In the genomic region with DNA sequence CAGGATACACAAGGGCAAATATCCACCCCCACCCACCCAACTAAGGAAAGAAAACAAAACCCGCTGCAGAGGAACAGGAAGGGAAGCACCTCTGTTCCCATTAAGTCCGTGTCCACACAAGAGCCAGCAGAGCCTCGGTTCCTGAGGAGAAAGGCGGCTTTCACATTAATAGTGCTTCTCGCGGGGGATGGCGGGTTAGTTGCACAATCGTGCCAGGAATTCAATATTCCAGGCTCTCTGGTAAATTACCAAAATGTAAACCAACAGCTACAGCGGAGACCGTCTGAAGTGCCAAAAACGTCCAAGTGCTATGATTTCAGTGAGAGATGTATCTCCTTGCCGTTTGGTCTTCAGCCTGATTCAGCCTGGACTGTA, we compare ENCODE assay signal across 22 mouse cellular contexts. TPM values are rescaled to one million over a fixed set of nuclear protein-coding genes. Genes with fewer than 3 reads are reported as not detected.
DNase-seq lines count a peak whose midpoint lies in the region; ATAC-seq and TF ChIP-seq lines count a peak whose summit lies in the region.
"Had no signal": no experiment of that assay in that cellular context is flagged by ENCODE, and none has a peak within 500 bp of the region (broad histone marks: within the 10 kb centered on the region; RNA-seq: fewer than 3 reads in every experiment).

No protein-coding gene starts in this region.

- no peak for TF ChIP-seq POLR2A in brain, embryonic 14.5 days (IDR thresholded peaks at IDR 0.05; ENCODE audit: borderline replicate concordance, extremely low read depth, insufficient read depth, insufficient read length, poor library complexity, severe bottlenecking)

- no peak overlapping the region for H3K4me3 ChIP-seq in forebrain, postnatal 0 days (ENCODE audit: low read depth, low read length)
- no peak overlapping the region for H3K4me3 ChIP-seq in forebrain, embryonic 12.5 days (replicated peaks)
- H3K4me3 ChIP-seq in hindbrain, embryonic 15.5 days, result no peak overlapping the region
- no peak overlapping the region for H3K4me3 ChIP-seq in hindbrain, embryonic 13.5 days
- H3K4me3 ChIP-seq in liver, postnatal 0 days (ENCODE audit: low read depth, low read length), result no peak overlapping the region
- no peak overlapping the region for H3K4me3 ChIP-seq in liver, embryonic 12.5 days
- H3K4me3 ChIP-seq: embryonic facial prominence, embryonic 15.5 days; intestine, embryonic 15.5 days; limb, embryonic 13.5 days; stomach, embryonic 15.5 days had no signal

- H3K9me3 ChIP-seq in forebrain, postnatal 0 days (ENCODE audit: low read length), result no peaks in the 10 kb centered on the region
- no peaks in the 10 kb centered on the region for H3K9me3 ChIP-seq in forebrain, embryonic 12.5 days
- no peaks in the 10 kb centered on the region for H3K9me3 ChIP-seq in hindbrain, embryonic 15.5 days
- H3K9me3 ChIP-seq in hindbrain, embryonic 13.5 days, result no peaks in the 10 kb centered on the region
- no peaks in the 10 kb centered on the region for H3K9me3 ChIP-seq in liver, postnatal 0 days (ENCODE audit: low read length)
- H3K9me3 ChIP-seq in liver, embryonic 12.5 days (replicated peaks), result no peaks in the 10 kb centered on the region
- H3K9me3 ChIP-seq: embryonic facial prominence, embryonic 15.5 days; G1E; intestine, embryonic 15.5 days; limb, embryonic 13.5 days; stomach, embryonic 15.5 days had no signal

- no peaks in the 10 kb centered on the region for H3K27me3 ChIP-seq in forebrain, postnatal 0 days (ENCODE audit: insufficient read depth, low read length)
- no peaks in the 10 kb centered on the region for H3K27me3 ChIP-seq in forebrain, embryonic 12.5 days
- no peaks in the 10 kb centered on the region for H3K27me3 ChIP-seq in hindbrain, embryonic 15.5 days
- no peaks in the 10 kb centered on the region for H3K27me3 ChIP-seq in hindbrain, embryonic 13.5 days
- no peaks in the 10 kb centered on the region for H3K27me3 ChIP-seq in liver, postnatal 0 days (ENCODE audit: insufficient read depth, low read length)
- H3K27me3 ChIP-seq in liver, embryonic 12.5 days (replicated peaks), result no peaks in the 10 kb centered on the region
- H3K27me3 ChIP-seq: embryonic facial prominence, embryonic 15.5 days; intestine, embryonic 15.5 days; limb, embryonic 13.5 days; stomach, embryonic 15.5 days had no signal

- peak overlapping the region; percentile 7; the same call in 1 of the 2 replicates for H3K4me2 ChIP-seq in forebrain, postnatal 0 days (ENCODE audit: low read depth)
- no peak overlapping the region for H3K4me2 ChIP-seq in forebrain, embryonic 12.5 days
- H3K4me2 ChIP-seq in hindbrain, embryonic 15.5 days, result 0 out of 2 replicates have a peak overlapping the region, but pooled peaks have one; percentile 9
- H3K4me2 ChIP-seq in hindbrain, embryonic 13.5 days, result no peak overlapping the region
- no peak overlapping the region for H3K4me2 ChIP-seq in liver, postnatal 0 days (ENCODE audit: low read depth, low read length)
- no peak overlapping the region for H3K4me2 ChIP-seq in liver, embryonic 12.5 days
- H3K4me2 ChIP-seq: embryonic facial prominence, embryonic 15.5 days; intestine, embryonic 15.5 days; limb, embryonic 13.5 days; stomach, embryonic 15.5 days had no signal

- no peaks in the 10 kb centered on the region for H3K36me3 ChIP-seq in forebrain, postnatal 0 days (ENCODE audit: insufficient read depth)
- H3K36me3 ChIP-seq in forebrain, embryonic 12.5 days (replicated peaks), result no peaks in the 10 kb centered on the region
- no peaks in the 10 kb centered on the region for H3K36me3 ChIP-seq in hindbrain, embryonic 15.5 days
- no peaks in the 10 kb centered on the region for H3K36me3 ChIP-seq in hindbrain, embryonic 13.5 days
- H3K36me3 ChIP-seq in liver, postnatal 0 days (replicated peaks; ENCODE audit: insufficient read depth, low read length), result no peaks in the 10 kb centered on the region
- H3K36me3 ChIP-seq in liver, embryonic 12.5 days, result no peaks in the 10 kb centered on the region
- H3K36me3 ChIP-seq: embryonic facial prominence, embryonic 15.5 days; intestine, embryonic 15.5 days; limb, embryonic 13.5 days; stomach, embryonic 15.5 days had no signal

- no peak for TF ChIP-seq CTCF in forebrain, postnatal 0 days (IDR thresholded peaks at IDR 0.05; ENCODE audit: low read depth)
- TF ChIP-seq CTCF in liver, postnatal 0 days (IDR thresholded peaks at IDR 0.05; ENCODE audit: low read depth), result no peak
- TF ChIP-seq CTCF in brain, embryonic 14.5 days (IDR thresholded peaks at IDR 0.05; ENCODE audit: borderline replicate concordance, extremely low read depth, insufficient read depth, insufficient read length), result no peak

- DNase-seq in forebrain, postnatal 0 days, result no peak
- peak; percentile 27 for DNase-seq in liver, postnatal 0 days
- peak; percentile 62 for DNase-seq in brain, embryonic 14.5 days (ENCODE audit: low read depth)
- DNase-seq: adrenal gland, postnatal 10 days; cerebellum, adult 11 months; cerebellum, postnatal 14 days; gastrocnemius, postnatal 14 days; heart, postnatal 10 days; layer of hippocampus, postnatal 36 days; retina, postnatal 1 day; thymus, adult 2 months had no signal

- H3K27ac ChIP-seq in forebrain, postnatal 0 days (ENCODE audit: low read depth, low read length), result no peak overlapping the region
- no peak overlapping the region for H3K27ac ChIP-seq in forebrain, embryonic 12.5 days
- no peak overlapping the region; the same call in 1 of the 2 replicates for H3K27ac ChIP-seq in hindbrain, embryonic 15.5 days (replicated peaks)
- H3K27ac ChIP-seq in hindbrain, embryonic 13.5 days, result no peak overlapping the region
- peak overlapping the region; percentile 40 for H3K27ac ChIP-seq in liver, postnatal 0 days (ENCODE audit: low read depth)
- H3K27ac ChIP-seq in liver, embryonic 12.5 days, result no peak overlapping the region
- H3K27ac ChIP-seq: embryonic facial prominence, embryonic 15.5 days; intestine, embryonic 15.5 days; limb, embryonic 13.5 days; stomach, embryonic 15.5 days had no signal

- no peak overlapping the region for H3K9ac ChIP-seq in forebrain, postnatal 0 days
- H3K9ac ChIP-seq in forebrain, embryonic 12.5 days, result no peak overlapping the region
- no peak overlapping the region for H3K9ac ChIP-seq in hindbrain, embryonic 15.5 days
- no peak overlapping the region for H3K9ac ChIP-seq in hindbrain, embryonic 13.5 days
- H3K9ac ChIP-seq in liver, postnatal 0 days (replicated peaks), result no peak overlapping the region
- no peak overlapping the region for H3K9ac ChIP-seq in liver, embryonic 12.5 days
- H3K9ac ChIP-seq: embryonic facial prominence, embryonic 15.5 days; intestine, embryonic 15.5 days; limb, embryonic 13.5 days; stomach, embryonic 15.5 days had no signal

- WGBS in forebrain, postnatal 0 days, result 41% methylated on average over 12 of the region's 12 CpGs
- 77% methylated on average over 12 of the region's 12 CpGs for WGBS in forebrain, embryonic 12.5 days
- 71% methylated on average over 12 of the region's 12 CpGs for WGBS in hindbrain, embryonic 15.5 days
- WGBS in hindbrain, embryonic 13.5 days, result 76% methylated on average over 12 of the region's 12 CpGs
- 61% methylated on average over 12 of the region's 12 CpGs for WGBS in liver, postnatal 0 days (ENCODE audit: insufficient replicate concordance)
- WGBS in liver, embryonic 12.5 days (ENCODE audit: insufficient replicate concordance), result 75% methylated on average over 12 of the region's 12 CpGs

- H3K4me1 ChIP-seq in forebrain, postnatal 0 days (ENCODE audit: insufficient read depth), result peaks cover 2% of the 10 kb centered on the region; the same call in 1 of the 2 replicates
- 0 out of 2 replicates have a peak, but pooled peaks cover 5% of the 10 kb centered on the region for H3K4me1 ChIP-seq in forebrain, embryonic 12.5 days
- H3K4me1 ChIP-seq in hindbrain, embryonic 15.5 days (replicated peaks), result no peaks in the 10 kb centered on the region; the same call in 1 of the 2 replicates
- peaks cover 7% of the 10 kb centered on the region for H3K4me1 ChIP-seq in hindbrain, embryonic 13.5 days (replicated peaks)
- peaks cover 18% of the 10 kb centered on the region for H3K4me1 ChIP-seq in liver, postnatal 0 days (ENCODE audit: insufficient read depth)
- peaks cover 39% of the 10 kb centered on the region for H3K4me1 ChIP-seq in liver, embryonic 12.5 days
- H3K4me1 ChIP-seq: intestine, embryonic 15.5 days had no signal

- no peak for ATAC-seq in forebrain, postnatal 0 days
- ATAC-seq in forebrain, embryonic 12.5 days (ENCODE audit: low FRiP score), result no peak
- no peak for ATAC-seq in hindbrain, embryonic 15.5 days (ENCODE audit: low FRiP score, low read depth)
- ATAC-seq in hindbrain, embryonic 13.5 days (ENCODE audit: low FRiP score), result no peak
- peak; percentile 50 for ATAC-seq in liver, postnatal 0 days
- ATAC-seq in liver, embryonic 12.5 days, result no peak
- ATAC-seq in monocyte, adult 5-6 weeks (replicated peaks; ENCODE audit: insufficient number of reproducible peaks, low FRiP score, low TSS enrichment, poor library complexity, severe bottlenecking), result no peak
- ATAC-seq: intestine, embryonic 15.5 days; midbrain, embryonic 16.5 days had no signal

- no peak for TF ChIP-seq EP300 in liver, postnatal 0 days (IDR thresholded peaks at IDR 0.05; ENCODE audit: low read depth)

RNA-seq across cellular contexts. Expression of a gene that starts 46.8 kb away (rescaled TPM):
- total RNA-seq in forebrain, postnatal 0 days (2014; rRNA removed), result 32.3 and 33.6 TPM in 2 replicates
- polyA plus RNA-seq in forebrain, postnatal 0 days (2015; fragmentation: Nextera tagmentation; extraction: Ambion mirVana), result 7.6 and 13.0 TPM in 2 replicates
- polyA plus RNA-seq in forebrain, embryonic 12.5 days (2016; fragmentation: Nextera tagmentation; extraction: Ambion mirVana), result 3.7 and 4.0 TPM in 2 replicates
- 7.8 and 8.1 TPM in 2 replicates for polyA plus RNA-seq in hindbrain, embryonic 15.5 days (2015; fragmentation: Nextera tagmentation; extraction: Ambion mirVana)
- polyA plus RNA-seq in hindbrain, embryonic 13.5 days (2015; fragmentation: Nextera tagmentation; extraction: Ambion mirVana), result 7.5 and 8.1 TPM in 2 replicates
- 3.9 and 4.4 TPM in 2 replicates for polyA plus RNA-seq in liver, postnatal 0 days (2015; fragmentation: Nextera tagmentation; extraction: Ambion mirVana)
- polyA plus RNA-seq in liver, embryonic 12.5 days (2016; fragmentation: Nextera tagmentation; extraction: Ambion mirVana), result 1.6 and 1.7 TPM in 2 replicates
- polyA plus RNA-seq in brain, embryonic 14.5 days (2012; rRNA removed), result 9.2 and 11.0 TPM in 2 replicates
- total RNA-seq in monocyte, adult 5-6 weeks (2017), result 8.2 to 29.2 TPM (median 18.5 TPM) in 3 replicates

Comparison
In these comparisons a context has a peak if more than half of its experiments do, and no peak if none do; other contexts are left out.
1. H3K4me2 ChIP-seq: peak in forebrain, postnatal 0 days (single experiment) and hindbrain, embryonic 15.5 days (single experiment); none in forebrain, embryonic 12.5 days (single experiment), hindbrain, embryonic 13.5 days (single experiment), liver, postnatal 0 days (single experiment) and liver, embryonic 12.5 days (single experiment).